Mouse (Mus musculus) R1 (cell line): ENCODE measurements around the gene Fam122b.

ENCODE experiments used
- DNase-seq: peaks from one replicate; pipeline ENCODE4 v3.0.0-alpha.2; 2018; ENCODE audit warnings: low read depth, low spot score

Fam122b gene

GRCm38 (mm10) chrX:53197681-53198080 is 71.9 kb downstream of the Fam122b start:
- DNase-seq: no peak

DNA sequence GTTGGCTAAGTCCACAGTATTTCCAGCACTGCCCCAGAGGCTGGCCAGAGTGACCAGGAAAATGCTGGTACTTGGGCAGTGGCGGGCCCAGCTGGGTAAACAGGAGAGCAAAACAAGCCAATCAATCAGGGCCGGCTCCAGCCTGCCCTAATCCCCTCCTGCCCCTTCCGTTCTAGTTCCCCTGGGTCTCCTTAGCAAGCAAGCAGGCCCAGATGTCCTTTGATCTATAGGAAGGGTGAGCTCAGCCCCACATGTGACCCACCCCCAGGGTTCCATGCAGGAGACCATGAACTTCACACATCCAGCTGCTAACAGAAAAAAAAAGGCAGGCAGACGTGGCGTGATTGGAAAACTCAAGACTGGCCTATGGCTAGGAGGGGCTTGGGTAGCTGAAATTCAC is 73.2 kb downstream of the Fam122b start:
- DNase-seq: no peak
